Mouse (Mus musculus) spleen, adult 2 months (tissue): ENCODE measurements around the gene Rdh8. TPM values are rescaled to one million over a fixed set of nuclear protein-coding genes. Genes with fewer than 3 reads are reported as not detected.
A peak's percentile ranks its signal among the peaks of the same experiment; 100 is the strongest.

ENCODE experiments used
- DNase-seq, 2 experiments: peaks; one replicate each; pipeline versions ENCODE4 v3.0.0 to v3.0.0-alpha.2; 2012 to 2021; ENCODE audit warnings: low spot score in 2 of 2, low read depth in 1 of 2
- H3K27ac ChIP-seq: fragments of 200-500 bp; 2 replicates; pipeline ENCODE4 v1.5.1; 2012; ENCODE audit warnings: low read length, inconsistent platforms; ENCODE audit not compliant: insufficient read depth
- H3K27me3 ChIP-seq: fragments of 200-500 bp; 2 replicates; pipeline ENCODE4 v1.6.1; 2012; ENCODE audit warnings: mild to moderate bottlenecking, moderate library complexity, low read length, inconsistent platforms; ENCODE audit not compliant: control insufficient read depth, insufficient read depth
- H3K36me3 ChIP-seq: fragments of 200-500 bp; 2 replicates; pipeline ENCODE4 v1.6.1; 2012; ENCODE audit warnings: mild to moderate bottlenecking, low read length, inconsistent platforms; ENCODE audit not compliant: control insufficient read depth, insufficient read depth
- H3K4me1 ChIP-seq: fragments of 200-500 bp; 2 replicates; pipeline ENCODE4 v1.6.1; 2011; ENCODE audit warnings: inconsistent platforms; ENCODE audit not compliant: control insufficient read depth, insufficient read depth, insufficient read length
- H3K4me3 ChIP-seq: fragments of 200-500 bp; 2 replicates; pipeline ENCODE4 v1.5.1; 2011; ENCODE audit warnings: mild to moderate bottlenecking, inconsistent platforms; ENCODE audit not compliant: insufficient read depth, insufficient read length; ENCODE audit errors: extremely low read depth
- CTCF ChIP-seq: fragments of 200-500 bp; IDR thresholded peaks from 2 replicates; pipeline ENCODE4 v1.5.1; 2011; ENCODE audit warnings: mild to moderate bottlenecking, inconsistent platforms; ENCODE audit not compliant: insufficient read depth, insufficient read length, insufficient replicate concordance; ENCODE audit errors: extremely low read depth
- POLR2A ChIP-seq: fragments of 200-500 bp; IDR thresholded peaks from 2 replicates; pipeline ENCODE4 v1.6.1; 2011; ENCODE audit warnings: low read depth, low read length, inconsistent platforms
- WGBS: fragments of 180-500 bp; shearing (Covaris S2); methylation state at CpG from one replicate; pipeline ENCODE4 v1.1.7; 2018; 5-methylcytosine and 5-hydroxymethylcytosine counted together
- polyA plus RNA-seq: library from polyadenylated mRNA; depleted of rRNA; stranded (reverse); fragments of >200 nt; gene quantifications from 2 replicates; pipeline ENCODE4 v1.2.3, GENCODE M21; 2012

Gene Rdh8
- polyA plus RNA-seq, 1 experiment: not detected

DNA sequence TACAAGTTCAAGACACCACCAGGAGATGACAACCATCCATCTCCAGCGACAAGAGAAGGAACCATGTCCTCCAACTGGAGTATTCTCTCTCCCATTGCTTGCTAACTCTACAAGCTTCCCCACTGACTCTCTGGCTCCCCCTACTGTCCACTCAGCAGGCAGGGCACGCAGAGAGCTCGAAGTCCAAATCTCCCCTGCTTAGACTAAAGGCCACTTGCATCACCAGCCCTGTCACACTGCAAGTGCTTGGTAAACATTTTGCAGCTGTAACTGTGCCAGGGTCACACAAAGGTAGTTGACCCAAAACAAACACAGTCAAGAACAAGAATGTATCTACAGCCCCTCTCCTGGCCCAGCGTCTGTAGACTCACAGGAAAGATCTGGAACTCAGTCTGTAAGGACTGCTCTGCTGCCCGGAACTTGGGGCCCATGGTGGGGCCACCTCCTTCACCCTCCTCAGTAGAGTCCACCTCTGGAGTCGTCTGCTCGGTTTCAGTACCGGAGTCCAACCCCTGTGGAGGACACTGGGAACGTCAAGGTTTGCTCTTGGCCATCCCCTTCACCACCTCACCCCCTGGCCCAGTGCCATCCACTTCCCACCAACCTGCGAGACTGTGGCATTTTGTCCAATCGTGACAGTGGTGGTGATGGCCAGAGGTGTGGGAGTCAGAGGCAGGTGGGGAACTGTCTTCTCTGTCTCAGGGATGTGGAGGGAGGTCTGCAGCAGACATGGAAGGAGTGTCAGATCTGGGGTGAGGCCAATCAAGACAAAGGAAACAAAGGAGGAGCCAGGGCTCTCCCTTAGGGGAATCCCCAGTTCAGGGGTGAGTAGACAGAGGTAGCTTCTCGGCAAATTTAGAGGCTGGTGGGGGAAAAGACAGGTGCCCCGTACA is 13.8 kb upstream of the Rdh8 start:
- Histone ChIP-seq H3K4me1 (no peaks in the 10 kb centered on the region), H3K4me3 (no peak overlapping the region), H3K27ac (no peak overlapping the region), H3K36me3 (no peaks in the 10 kb centered on the region), H3K27me3 (no peaks in the 10 kb centered on the region)
- TF ChIP-seq CTCF: peak; percentile 76; the same call in 1 of the 2 replicates
- TF ChIP-seq POLR2A: no peak
- WGBS: 65% methylated on average over 13 of the region's 13 CpGs
- DNase-seq: peak; percentile 11 to 34

DNA sequence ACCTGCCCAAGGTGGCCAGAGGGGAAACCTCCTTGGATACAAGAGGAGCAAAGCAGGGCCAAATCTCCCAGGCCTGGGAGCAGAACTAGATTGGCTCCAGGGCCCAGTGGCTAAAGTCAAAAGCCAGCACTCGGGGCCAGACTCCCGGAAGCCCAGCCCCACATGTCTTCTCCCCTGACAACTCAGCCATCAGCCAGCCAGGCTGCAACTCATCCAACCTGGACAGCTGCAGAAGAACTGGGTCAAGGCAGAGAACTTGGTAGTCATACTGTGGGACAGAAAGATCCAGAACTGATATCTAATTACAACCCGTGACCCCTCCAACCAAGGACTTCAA is 13.2 kb upstream of the Rdh8 start:
- H3K4me3 ChIP-seq: no peak overlapping the region
- H3K27ac ChIP-seq: no peak overlapping the region
- H3K27me3 ChIP-seq: no peaks in the 10 kb centered on the region
- TF ChIP-seq CTCF (no peak), POLR2A (no peak)
- no peaks in the 10 kb centered on the region for H3K4me1 ChIP-seq
- no peaks in the 10 kb centered on the region for H3K36me3 ChIP-seq
- no peak for DNase-seq
- WGBS: 80% methylated on average over 3 of the region's 3 CpGs

DNA sequence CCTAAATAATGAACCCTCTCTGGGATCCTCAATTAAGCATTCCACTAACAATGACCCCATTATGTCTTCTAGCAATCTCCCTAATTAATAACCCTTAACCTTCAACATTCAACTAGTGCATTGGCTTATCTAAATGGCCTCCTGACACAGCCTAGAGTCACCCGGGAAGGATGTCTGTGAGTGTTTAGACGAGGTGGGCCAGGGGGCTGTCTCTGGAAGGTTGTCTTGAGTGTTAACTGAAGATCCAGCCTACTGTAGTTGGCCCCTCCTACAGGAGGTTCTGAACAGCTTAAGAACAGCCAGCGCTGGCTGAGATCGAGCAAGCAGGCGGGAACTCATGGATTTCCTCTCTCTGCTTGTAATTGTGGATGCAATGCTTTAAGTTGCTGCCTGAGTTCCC is 12.6 kb upstream of the Rdh8 start:
- H3K27me3 ChIP-seq: no peaks in the 10 kb centered on the region
- H3K36me3 ChIP-seq: no peaks in the 10 kb centered on the region
- TF ChIP-seq CTCF (no peak), POLR2A (no peak)
- no peak overlapping the region for H3K4me3 ChIP-seq
- WGBS: 51% methylated on average over 5 of the region's 5 CpGs
- no peak overlapping the region for H3K27ac ChIP-seq
- no peak for DNase-seq
- H3K4me1 ChIP-seq: no peaks in the 10 kb centered on the region

DNA sequence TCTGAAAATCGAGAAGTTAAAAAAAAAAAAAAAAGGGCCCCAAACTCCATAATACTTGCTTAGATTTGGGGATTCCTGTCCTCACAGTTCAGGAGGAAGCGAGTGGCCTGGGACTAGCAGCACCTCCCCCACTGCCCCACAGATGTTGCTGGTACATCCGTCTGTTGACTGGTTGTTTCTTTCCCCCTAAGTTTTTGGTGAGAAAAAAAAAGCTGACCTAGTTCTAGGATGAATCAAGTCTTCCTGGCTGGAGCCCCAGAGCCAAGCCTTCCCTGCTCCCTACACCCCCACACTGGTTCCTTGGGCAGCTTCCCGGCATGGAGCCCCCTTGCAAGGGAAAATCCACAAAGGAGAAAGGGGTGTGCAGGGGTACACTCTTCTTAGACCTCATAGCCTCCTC is 8.0 kb upstream of the Rdh8 start:
- Histone ChIP-seq H3K27me3 (peaks cover 2% of the 10 kb centered on the region; the same call in 1 of the 2 replicates), H3K27ac (no peak overlapping the region), H3K4me1 (0 out of 2 replicates have a peak, but pooled peaks cover 2% of the 10 kb centered on the region), H3K4me3 (no peak overlapping the region), H3K36me3 (no peaks in the 10 kb centered on the region)
- 53% methylated on average over 4 of the region's 4 CpGs for WGBS
- DNase-seq: no peak
- no peak for TF ChIP-seq CTCF
- no peak for TF ChIP-seq POLR2A

DNA sequence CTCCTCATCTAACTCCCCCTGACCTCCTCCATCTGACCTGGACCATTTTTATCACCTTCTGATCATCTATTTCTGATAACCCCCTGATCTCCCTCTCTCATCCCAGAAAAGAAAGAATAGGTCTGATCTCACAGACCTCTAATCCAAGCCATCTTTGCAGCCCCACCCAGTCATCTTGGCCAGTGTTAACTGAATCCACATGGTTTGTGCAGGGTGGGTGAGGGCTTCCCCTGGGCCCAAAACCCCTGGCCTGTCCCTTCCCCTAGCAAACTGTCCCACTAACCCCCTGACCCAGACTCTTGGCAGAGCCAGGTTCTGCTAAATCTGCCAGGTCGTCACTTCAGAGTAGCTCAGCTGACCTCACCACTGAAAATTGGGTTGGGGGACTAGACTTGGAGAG is 7.5 kb upstream of the Rdh8 start:
- no peaks in the 10 kb centered on the region for H3K36me3 ChIP-seq
- WGBS: 71% methylated on average over 1 of the region's 1 CpGs
- TF ChIP-seq CTCF (no peak), POLR2A (no peak)
- peaks cover 2% of the 10 kb centered on the region; the same call in 1 of the 2 replicates for H3K27me3 ChIP-seq
- no peak overlapping the region for H3K4me3 ChIP-seq
- no peak overlapping the region for H3K27ac ChIP-seq
- H3K4me1 ChIP-seq: 0 out of 2 replicates have a peak, but pooled peaks cover 2% of the 10 kb centered on the region
- DNase-seq: no peak

DNA sequence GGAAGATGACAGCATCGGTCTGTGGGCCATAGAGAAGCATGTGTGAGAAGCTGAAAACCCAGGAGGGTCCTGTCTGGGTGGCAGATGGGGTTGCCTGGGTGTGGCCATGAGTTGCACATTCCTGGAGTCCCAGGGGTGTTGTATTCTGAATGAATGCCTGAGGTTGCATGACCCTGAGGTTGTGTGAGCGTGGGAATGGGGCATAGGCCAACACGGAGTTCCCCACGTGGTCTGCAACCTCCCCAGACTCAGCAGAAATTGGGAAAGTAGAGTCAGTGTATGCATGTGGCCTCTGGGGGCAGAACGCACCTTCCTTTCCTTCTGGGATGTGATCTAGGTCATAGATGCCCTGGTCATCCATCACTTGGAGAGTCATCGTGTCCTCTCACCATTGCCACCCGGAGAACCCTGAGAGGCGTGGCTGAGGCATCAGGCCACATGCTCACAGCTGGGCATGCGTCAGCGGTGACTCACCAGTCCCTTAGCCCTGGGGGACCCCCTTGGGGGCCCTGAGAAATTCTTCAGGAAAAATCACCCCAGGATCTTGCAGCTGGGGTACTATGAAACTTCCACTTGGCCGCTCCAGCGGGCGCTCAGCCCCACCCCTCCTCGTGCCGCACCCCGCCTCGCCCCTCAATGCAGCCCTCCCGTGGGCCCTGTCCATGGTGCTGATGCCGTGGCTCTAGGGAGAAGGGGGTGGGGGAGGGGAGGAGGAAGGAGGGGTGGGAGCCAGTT is 5.6 kb upstream of the Rdh8 start:
- Histone ChIP-seq H3K27ac (no peak overlapping the region), H3K27me3 (peaks cover 2% of the 10 kb centered on the region; the same call in 1 of the 2 replicates), H3K4me3 (no peak overlapping the region), H3K4me1 (0 out of 2 replicates have a peak, but pooled peaks cover 2% of the 10 kb centered on the region), H3K36me3 (no peaks in the 10 kb centered on the region)
- TF ChIP-seq POLR2A: no peak
- no peak for TF ChIP-seq CTCF
- WGBS: 16% methylated on average over 19 of the region's 19 CpGs
- DNase-seq: no peak
